Mouse (Mus musculus) CH12.LX (cell line): ENCODE measurements around the gene Art3.

Experiments
- BHLHE40 ChIP-seq: IDR thresholded peaks from 2 replicates; pipeline ENCODE4 v1.6.1; 2011; ENCODE audit warnings: mild to moderate bottlenecking, low read depth, low read length, improper control_type of control experiment
- CTCF ChIP-seq, 2 experiments: IDR thresholded peaks in 1 of 2; conservative IDR thresholded peaks in 1 of 2; 2 replicates each; pipeline ENCODE4 v1.5.1; 2011 to 2012; ENCODE audit warnings: low read depth in 2 of 2, low read length in 2 of 2, improper control_type of control experiment in 1 of 2, inconsistent platforms in 1 of 2, mild to moderate bottlenecking in 1 of 2, moderate library complexity in 1 of 2
- E2F4 ChIP-seq: IDR thresholded peaks from 2 replicates; pipeline ENCODE4 v1.6.1; 2011; ENCODE audit warnings: low read depth, low read length, improper control_type of control experiment; ENCODE audit not compliant: insufficient replicate concordance
- ETS1 ChIP-seq: conservative IDR thresholded peaks from 2 replicates; pipeline ENCODE4 v1.6.1; 2012; ENCODE audit warnings: low read depth, mild to moderate bottlenecking, inconsistent platforms, low read length, improper control_type of control experiment, moderate library complexity
- GABPA ChIP-seq: IDR thresholded peaks from 2 replicates; pipeline ENCODE4 v1.6.1; 2012; ENCODE audit warnings: low read depth, low read length, improper control_type of control experiment, inconsistent platforms; ENCODE audit not compliant: insufficient replicate concordance
- KAT2A ChIP-seq: IDR thresholded peaks from 2 replicates; pipeline ENCODE4 v1.6.1; 2012; ENCODE audit warnings: low read length, improper control_type of control experiment, inconsistent platforms; ENCODE audit not compliant: insufficient replicate concordance
- MAFK ChIP-seq: IDR thresholded peaks from 2 replicates; pipeline ENCODE4 v1.6.1; 2011; ENCODE audit warnings: low read length, improper control_type of control experiment; ENCODE audit not compliant: insufficient replicate concordance
- MEF2A ChIP-seq: IDR thresholded peaks from 2 replicates; pipeline ENCODE4 v1.6.1; 2014; ENCODE audit warnings: low read depth, mild to moderate bottlenecking, inconsistent platforms, low read length, improper control_type of control experiment, borderline replicate concordance
- MYC ChIP-seq: IDR thresholded peaks from 2 replicates; pipeline ENCODE4 v1.6.1; 2011; ENCODE audit warnings: low read depth, mild to moderate bottlenecking, improper control_type of control experiment, low read length
- NRF1 ChIP-seq: IDR thresholded peaks from 2 replicates; pipeline ENCODE4 v1.6.1; 2014; ENCODE audit warnings: low read depth, mild to moderate bottlenecking, inconsistent platforms, low read length, improper control_type of control experiment, moderate library complexity
- RAD21 ChIP-seq: IDR thresholded peaks from 2 replicates; pipeline ENCODE4 v1.6.1; 2011; ENCODE audit warnings: low read depth, mild to moderate bottlenecking, low read length, improper control_type of control experiment, moderate library complexity
- TBP ChIP-seq: conservative IDR thresholded peaks from 2 replicates; pipeline ENCODE4 v1.6.1; 2011; ENCODE audit warnings: low read depth, low read length, improper control_type of control experiment
- USF2 ChIP-seq: conservative IDR thresholded peaks from 2 replicates; pipeline ENCODE4 v1.6.1; 2011; ENCODE audit warnings: low read depth, low read length, improper control_type of control experiment

GRCm38 (mm10) chr5:92368392-92368791, 36.8 kb downstream of the Art3 start:
- no peak for TF ChIP-seq CTCF (conservative IDR thresholded peaks at IDR 0.05 in 1 of 2, IDR thresholded peaks at IDR 0.05 in 1 of 2; ENCODE audit: low read depth in 2 of 2, low read length in 2 of 2)
- no peak for TF ChIP-seq GABPA
- TF ChIP-seq KAT2A, result no peak
- TF ChIP-seq USF2, result no peak
- no peak for TF ChIP-seq MAFK
- TF ChIP-seq RAD21, result no peak
- TF ChIP-seq NRF1, result no peak
- TF ChIP-seq MEF2A, result no peak
- TF ChIP-seq ETS1, result no peak
- no peak for TF ChIP-seq E2F4
- TF ChIP-seq TBP, result no peak
- TF ChIP-seq BHLHE40, result no peak
- no peak for TF ChIP-seq MYC
